Mouse (Mus musculus): ENCODE data around the gene Scand1. TPM values are rescaled to one million over a fixed set of nuclear protein-coding genes. Genes with fewer than 3 reads are reported as not detected.

The Scand1 gene
- polyA plus RNA-seq, 1 experiment from 2014 or later, result 84.0 TPM

- Histone ChIP-seq H3K27ac (ENCODE audit: low read depth, low read length) (peak overlapping the region; percentile 97), H3K4me1 (replicated peaks; ENCODE audit: control insufficient read depth, insufficient read depth, low read length) (no peaks in the 10 kb centered on the region; the same call in 1 of the 2 replicates), H3K4me3 (ENCODE audit: low read depth, low read length) (peak overlapping the region; percentile 90), H3K9me3 (ENCODE audit: control insufficient read depth, low read length) (no peaks in the 10 kb centered on the region), H3K4me2 (ENCODE audit: low read depth, low read length, severe bottlenecking) (peak overlapping the region; percentile 85), H3K27me3 (ENCODE audit: control insufficient read depth, insufficient read depth, low read length) (no peaks in the 10 kb centered on the region), H3K9ac (ENCODE audit: low read length) (peak overlapping the region; percentile 97), H3K36me3 (ENCODE audit: control insufficient read depth, insufficient read depth, low read length) (no peaks in the 10 kb centered on the region)
- DNase-seq (ENCODE audit: low spot score) (no peak), ATAC-seq (replicated peaks; ENCODE audit: low FRiP score) (peak; percentile 57)
- under 1% methylated on average over 46 of the region's 53 CpGs for WGBS
Observed at GRCm38 (mm10) chr2:156311841-156312291, 638 bp downstream of the Scand1 start.

- peak overlapping the region; percentile 97 for H3K27ac ChIP-seq (ENCODE audit: low read depth, low read length)
- H3K4me3 ChIP-seq (ENCODE audit: low read depth, low read length), result peak overlapping the region; percentile 90
- DNase-seq (ENCODE audit: low spot score) (no peak), ATAC-seq (replicated peaks; ENCODE audit: low FRiP score) (no peak)
- no peaks in the 10 kb centered on the region for H3K27me3 ChIP-seq (ENCODE audit: control insufficient read depth, insufficient read depth, low read length)
- H3K36me3 ChIP-seq (ENCODE audit: control insufficient read depth, insufficient read depth, low read length), result no peaks in the 10 kb centered on the region
- H3K9ac ChIP-seq (ENCODE audit: low read length), result peak overlapping the region; percentile 97
- no peaks in the 10 kb centered on the region for H3K9me3 ChIP-seq (ENCODE audit: control insufficient read depth, low read length)
- 27% methylated on average over 8 of the region's 8 CpGs for WGBS
- peak overlapping the region; percentile 85 for H3K4me2 ChIP-seq (ENCODE audit: low read depth, low read length, severe bottlenecking)
- H3K4me1 ChIP-seq (replicated peaks; ENCODE audit: control insufficient read depth, insufficient read depth, low read length), result no peaks in the 10 kb centered on the region; the same call in 1 of the 2 replicates
Observed at GRCm38 (mm10) chr2:156311441-156311840, 1.1 kb downstream of the Scand1 start.

- H3K9me3 ChIP-seq (ENCODE audit: control insufficient read depth, low read length), result no peaks in the 10 kb centered on the region
- no peak overlapping the region for H3K4me3 ChIP-seq (ENCODE audit: low read depth, low read length)
- WGBS, result 92% methylated on average over 5 of the region's 5 CpGs
- no peak overlapping the region for H3K4me2 ChIP-seq (ENCODE audit: low read depth, low read length, severe bottlenecking)
- H3K27me3 ChIP-seq (ENCODE audit: control insufficient read depth, insufficient read depth, low read length), result no peaks in the 10 kb centered on the region
- DNase-seq (ENCODE audit: low spot score) (no peak), ATAC-seq (replicated peaks; ENCODE audit: low FRiP score) (no peak)
- H3K27ac ChIP-seq (ENCODE audit: low read depth, low read length), result no peak overlapping the region
- H3K36me3 ChIP-seq (ENCODE audit: control insufficient read depth, insufficient read depth, low read length), result no peaks in the 10 kb centered on the region
- H3K4me1 ChIP-seq (replicated peaks; ENCODE audit: control insufficient read depth, insufficient read depth, low read length), result no peaks in the 10 kb centered on the region; the same call in 1 of the 2 replicates
- H3K9ac ChIP-seq (ENCODE audit: low read length), result no peak overlapping the region
Observed at GRCm38 (mm10) chr2:156310945-156311344, 1.6 kb downstream of the Scand1 start.

- Histone ChIP-seq H3K27ac (ENCODE audit: low read depth, low read length) (no peak overlapping the region), H3K4me3 (ENCODE audit: low read depth, low read length) (no peak overlapping the region), H3K36me3 (ENCODE audit: control insufficient read depth, insufficient read depth, low read length) (no peaks in the 10 kb centered on the region), H3K4me1 (replicated peaks; ENCODE audit: control insufficient read depth, insufficient read depth, low read length) (no peaks in the 10 kb centered on the region; the same call in 1 of the 2 replicates), H3K9me3 (ENCODE audit: control insufficient read depth, low read length) (no peaks in the 10 kb centered on the region), H3K27me3 (ENCODE audit: control insufficient read depth, insufficient read depth, low read length) (no peaks in the 10 kb centered on the region), H3K9ac (ENCODE audit: low read length) (no peak overlapping the region), H3K4me2 (ENCODE audit: low read depth, low read length, severe bottlenecking) (no peak overlapping the region)
- ATAC-seq (replicated peaks; ENCODE audit: low FRiP score) (no peak), DNase-seq (ENCODE audit: low spot score) (no peak)
- 96% methylated on average over 5 of the region's 5 CpGs for WGBS
Observed at GRCm38 (mm10) chr2:156310455-156310854, 2.0 kb downstream of the Scand1 start.

- ATAC-seq (replicated peaks; ENCODE audit: low FRiP score), result no peak
- Histone ChIP-seq H3K4me1 (replicated peaks; ENCODE audit: control insufficient read depth, insufficient read depth, low read length) (no peaks in the 10 kb centered on the region; the same call in 1 of the 2 replicates), H3K36me3 (ENCODE audit: control insufficient read depth, insufficient read depth, low read length) (no peaks in the 10 kb centered on the region; the same call in 1 of the 2 replicates), H3K4me2 (ENCODE audit: low read depth, low read length, severe bottlenecking) (no peak overlapping the region), H3K4me3 (ENCODE audit: low read depth, low read length) (no peak overlapping the region), H3K9me3 (ENCODE audit: control insufficient read depth, low read length) (no peaks in the 10 kb centered on the region), H3K27me3 (ENCODE audit: control insufficient read depth, insufficient read depth, low read length) (no peaks in the 10 kb centered on the region), H3K9ac (ENCODE audit: low read length) (no peak overlapping the region), H3K27ac (ENCODE audit: low read depth, low read length) (no peak overlapping the region)
- no peak for DNase-seq (ENCODE audit: low spot score)
- WGBS, result 97% methylated on average over 5 of the region's 5 CpGs
Observed at GRCm38 (mm10) chr2:156309948-156310347, 2.6 kb downstream of the Scand1 start.

- no peak overlapping the region for H3K4me2 ChIP-seq (ENCODE audit: low read depth, low read length, severe bottlenecking)
- DNase-seq (ENCODE audit: low spot score) (peak; percentile 57), ATAC-seq (replicated peaks; ENCODE audit: low FRiP score) (no peak)
- H3K9ac ChIP-seq (ENCODE audit: low read length), result no peak overlapping the region
- H3K27ac ChIP-seq (ENCODE audit: low read depth, low read length), result no peak overlapping the region
- no peaks in the 10 kb centered on the region; the same call in 1 of the 2 replicates for H3K36me3 ChIP-seq (ENCODE audit: control insufficient read depth, insufficient read depth, low read length)
- H3K9me3 ChIP-seq (ENCODE audit: control insufficient read depth, low read length), result no peaks in the 10 kb centered on the region
- H3K4me3 ChIP-seq (ENCODE audit: low read depth, low read length), result no peak overlapping the region
- no peaks in the 10 kb centered on the region; the same call in 1 of the 2 replicates for H3K4me1 ChIP-seq (replicated peaks; ENCODE audit: control insufficient read depth, insufficient read depth, low read length)
- no peaks in the 10 kb centered on the region for H3K27me3 ChIP-seq (ENCODE audit: control insufficient read depth, insufficient read depth, low read length)
- 61% methylated on average over 5 of the region's 5 CpGs for WGBS
Observed at GRCm38 (mm10) chr2:156307261-156307660, 5.2 kb downstream of the Scand1 start.

- Histone ChIP-seq H3K4me1 (replicated peaks; ENCODE audit: control insufficient read depth, insufficient read depth, low read length) (no peaks in the 10 kb centered on the region), H3K27me3 (ENCODE audit: control insufficient read depth, insufficient read depth, low read length) (no peaks in the 10 kb centered on the region), H3K4me3 (ENCODE audit: low read depth, low read length) (no peak overlapping the region), H3K36me3 (ENCODE audit: control insufficient read depth, insufficient read depth, low read length) (no peaks in the 10 kb centered on the region; the same call in 1 of the 2 replicates), H3K9me3 (ENCODE audit: control insufficient read depth, low read length) (no peaks in the 10 kb centered on the region), H3K27ac (ENCODE audit: low read depth, low read length) (no peak overlapping the region), H3K9ac (ENCODE audit: low read length) (no peak overlapping the region), H3K4me2 (ENCODE audit: low read depth, low read length, severe bottlenecking) (no peak overlapping the region)
- DNase-seq (ENCODE audit: low spot score) (no peak), ATAC-seq (replicated peaks; ENCODE audit: low FRiP score) (no peak)
- 86% methylated on average over 2 of the region's 2 CpGs for WGBS
Observed at GRCm38 (mm10) chr2:156305818-156306217, 6.7 kb downstream of the Scand1 start.

- ATAC-seq (replicated peaks; ENCODE audit: low FRiP score) (no peak), DNase-seq (ENCODE audit: low spot score) (no peak)
- Histone ChIP-seq H3K27ac (ENCODE audit: low read depth, low read length) (no peak overlapping the region), H3K9me3 (ENCODE audit: control insufficient read depth, low read length) (no peaks in the 10 kb centered on the region), H3K4me1 (replicated peaks; ENCODE audit: control insufficient read depth, insufficient read depth, low read length) (no peaks in the 10 kb centered on the region), H3K4me2 (ENCODE audit: low read depth, low read length, severe bottlenecking) (no peak overlapping the region), H3K27me3 (ENCODE audit: control insufficient read depth, insufficient read depth, low read length) (no peaks in the 10 kb centered on the region), H3K9ac (ENCODE audit: low read length) (no peak overlapping the region), H3K36me3 (ENCODE audit: control insufficient read depth, insufficient read depth, low read length) (no peaks in the 10 kb centered on the region; the same call in 1 of the 2 replicates), H3K4me3 (ENCODE audit: low read depth, low read length) (no peak overlapping the region)
- 97% methylated on average over 4 of the region's 4 CpGs for WGBS
Observed at GRCm38 (mm10) chr2:156304351-156304750, 8.2 kb downstream of the Scand1 start.

- Histone ChIP-seq H3K4me3 (ENCODE audit: low read depth, low read length) (no peak overlapping the region), H3K36me3 (ENCODE audit: control insufficient read depth, insufficient read depth, low read length) (peaks cover 2% of the 10 kb centered on the region; the same call in 1 of the 2 replicates), H3K9me3 (ENCODE audit: control insufficient read depth, low read length) (no peaks in the 10 kb centered on the region), H3K27me3 (ENCODE audit: control insufficient read depth, insufficient read depth, low read length) (no peaks in the 10 kb centered on the region), H3K27ac (ENCODE audit: low read depth, low read length) (no peak overlapping the region), H3K4me2 (ENCODE audit: low read depth, low read length, severe bottlenecking) (no peak overlapping the region), H3K9ac (ENCODE audit: low read length) (no peak overlapping the region), H3K4me1 (replicated peaks; ENCODE audit: control insufficient read depth, insufficient read depth, low read length) (no peaks in the 10 kb centered on the region)
- DNase-seq (ENCODE audit: low spot score), result no peak
- no peak for ATAC-seq (replicated peaks; ENCODE audit: low FRiP score)
- 94% methylated on average over 4 of the region's 4 CpGs for WGBS
Observed at GRCm38 (mm10) chr2:156302063-156302462, 10.4 kb downstream of the Scand1 start.
